Mouse (Mus musculus) liver, postnatal 0 days (tissue): ENCODE data around the gene Trmu.

Source experiments
- CTCF ChIP-seq: sonication (generic); IDR thresholded peaks from 2 replicates; pipeline ENCODE4 v1.5.1; 2016; ENCODE audit warnings: antibody characterized with exemption, low read depth
- EP300 ChIP-seq: IDR thresholded peaks from 2 replicates; pipeline ENCODE4 v1.6.1; 2016; ENCODE audit warnings: antibody characterized with exemption, low read depth, mild to moderate bottlenecking

DNA sequence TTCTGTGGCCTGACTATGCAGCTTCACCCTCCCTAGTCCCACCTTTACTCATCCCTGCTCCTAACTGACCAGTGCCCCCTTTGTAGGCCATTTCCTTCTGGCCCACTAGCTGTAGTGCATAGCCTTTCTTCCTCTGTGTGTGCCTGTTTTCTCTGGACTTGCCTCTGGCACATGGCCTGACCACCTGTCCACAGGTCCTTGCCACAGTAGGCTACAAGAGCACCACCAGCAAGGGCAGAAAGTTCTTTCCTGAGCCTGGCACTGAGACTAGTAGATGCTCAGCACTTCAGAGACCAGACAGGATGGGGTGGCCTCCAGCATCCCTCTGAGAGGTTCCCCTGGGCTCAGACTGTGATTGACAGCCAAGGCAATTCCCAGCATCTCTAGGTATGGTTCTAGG, 34.0 kb upstream of the Trmu start:
- TF ChIP-seq CTCF: no peak
- no peak for TF ChIP-seq EP300
